Mouse (Mus musculus): Measurements from ENCODE around the gene AC170998.1. TPM values are rescaled to one million over a fixed set of nuclear protein-coding genes. Genes with fewer than 3 reads are reported as not detected.

The AC170998.1 gene
- total RNA-seq, 2 experiments from 2014 or later = 0.39 to 0.71 TPM

DNA sequence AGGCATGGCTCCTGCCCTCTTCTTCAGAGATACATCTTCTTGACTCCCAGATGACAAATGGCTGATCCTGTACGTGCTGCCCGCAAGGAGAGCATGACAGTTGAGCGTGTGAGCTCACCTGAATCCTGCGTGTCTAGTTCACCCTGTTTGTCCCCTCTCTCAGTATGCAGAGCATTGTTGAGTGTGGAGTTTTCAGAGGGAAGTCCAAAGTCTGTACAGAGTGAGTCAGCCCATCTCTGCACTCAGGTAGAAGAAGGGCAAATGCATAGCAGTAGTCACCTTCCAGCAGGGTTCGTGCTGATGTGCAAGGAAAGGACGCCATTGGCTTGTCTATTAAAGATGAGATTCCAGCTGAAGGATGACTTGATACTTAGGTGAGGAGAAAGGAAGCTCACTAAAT, 13.4 kb downstream of the AC170998.1 start:
- DNase-seq = no peak
- Histone ChIP-seq H3K27ac (no peak overlapping the region), H3K4me3 (no peak overlapping the region)
- no peak for TF ChIP-seq CTCF (IDR thresholded peaks at IDR 0.05)
- intact Hi-C loops (cut with DNase I) = no loop called here

DNA sequence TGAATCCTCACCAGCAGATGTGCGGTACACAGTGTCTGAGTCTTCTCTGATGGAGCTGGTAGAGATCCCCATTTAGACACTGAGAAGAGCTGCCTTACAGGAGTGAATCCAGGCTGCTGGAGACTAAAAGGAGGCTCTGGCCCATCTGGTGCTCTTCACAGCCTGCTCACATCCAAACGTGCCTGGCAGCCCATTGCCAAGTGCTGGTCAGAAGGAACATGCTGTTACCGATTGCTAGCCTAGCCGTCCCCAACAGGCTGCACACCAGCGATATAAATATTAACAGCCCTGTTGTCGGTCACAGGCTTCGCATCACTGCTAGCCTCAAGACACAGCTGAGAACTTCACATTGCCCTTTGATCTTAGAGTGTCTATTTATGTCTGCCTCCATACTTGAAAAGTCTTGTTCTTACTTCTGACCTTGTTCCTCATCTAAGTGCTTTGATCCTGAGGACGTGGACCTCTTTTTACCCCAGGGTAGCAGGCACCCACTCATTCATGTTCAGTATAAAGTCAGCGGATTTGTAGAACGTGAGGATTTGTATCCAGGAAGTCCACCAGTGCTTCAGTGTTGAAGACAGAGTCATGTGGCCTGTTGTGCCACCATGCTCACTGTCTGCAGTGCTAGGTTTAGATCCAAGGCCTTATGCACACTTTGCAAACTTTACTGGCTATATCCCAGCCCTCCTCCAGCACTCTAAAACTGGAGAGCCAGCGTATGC, 17.4 kb downstream of the AC170998.1 start:
- Histone ChIP-seq H3K4me3 (no peak overlapping the region), H3K27ac (peak overlapping the region; percentile 35; the same call in 1 of the 2 replicates)
- TF ChIP-seq CTCF (IDR thresholded peaks at IDR 0.05) = no peak
- intact Hi-C loops (cut with DNase I) = no loop called here
- peak; percentile 73 for DNase-seq

DNA sequence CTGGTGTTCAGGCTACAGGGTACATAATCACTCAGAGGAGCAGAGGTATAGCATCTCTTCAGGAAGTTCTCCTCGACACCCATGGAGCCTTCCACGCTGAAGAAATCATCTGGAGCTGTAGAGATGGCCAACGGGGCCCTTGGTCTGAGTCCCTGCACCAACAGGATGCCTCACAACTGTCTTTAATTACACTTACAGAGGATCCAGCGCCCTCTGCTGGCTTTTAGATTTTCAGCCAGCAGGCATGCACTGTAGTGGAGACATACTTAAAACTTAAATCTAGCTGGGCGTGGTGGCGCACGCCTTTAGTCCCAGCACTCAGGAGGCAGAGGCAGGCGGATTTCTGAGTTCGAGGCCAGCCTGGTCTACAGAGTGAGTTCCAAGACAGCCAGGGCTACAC, 18.0 kb downstream of the AC170998.1 start:
- TF ChIP-seq CTCF (IDR thresholded peaks at IDR 0.05) = peak; percentile 35
- no peak for DNase-seq
- intact Hi-C loops (cut with DNase I) = no loop called here
- Histone ChIP-seq H3K27ac (peak overlapping the region; percentile 25; the same call in 1 of the 2 replicates), H3K4me3 (no peak overlapping the region)

DNA sequence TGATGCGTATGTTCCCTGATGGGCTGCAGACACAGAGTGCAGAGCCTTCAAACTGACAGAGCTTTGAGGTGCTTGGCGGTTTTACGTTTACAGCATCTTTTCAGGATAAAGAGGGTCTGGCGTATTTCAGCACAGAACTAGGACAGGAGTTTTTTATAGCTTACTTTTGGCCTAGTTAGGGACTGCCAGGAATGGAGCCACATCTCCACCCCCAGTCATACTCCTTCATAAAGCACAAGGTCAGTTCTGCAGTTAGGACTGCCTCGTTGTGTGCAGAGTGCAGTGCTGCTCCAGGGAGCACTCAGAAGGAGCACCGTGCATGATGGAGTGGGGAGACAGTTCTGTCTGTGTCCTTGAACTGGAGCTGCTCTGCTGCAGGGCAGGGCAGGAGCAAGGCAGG, 19.9 kb downstream of the AC170998.1 start:
- intact Hi-C loops (cut with DNase I) = loop anchor here (5.0 kb wide), 1 partner anchor 53 kb away; the partner anchor contains the start of genes Mapk14 and Slc26a8
- DNase-seq = no peak
- no peak overlapping the region for H3K4me3 ChIP-seq
- no peak for TF ChIP-seq CTCF (IDR thresholded peaks at IDR 0.05)
- H3K27ac ChIP-seq = peak overlapping the region; percentile 71

DNA sequence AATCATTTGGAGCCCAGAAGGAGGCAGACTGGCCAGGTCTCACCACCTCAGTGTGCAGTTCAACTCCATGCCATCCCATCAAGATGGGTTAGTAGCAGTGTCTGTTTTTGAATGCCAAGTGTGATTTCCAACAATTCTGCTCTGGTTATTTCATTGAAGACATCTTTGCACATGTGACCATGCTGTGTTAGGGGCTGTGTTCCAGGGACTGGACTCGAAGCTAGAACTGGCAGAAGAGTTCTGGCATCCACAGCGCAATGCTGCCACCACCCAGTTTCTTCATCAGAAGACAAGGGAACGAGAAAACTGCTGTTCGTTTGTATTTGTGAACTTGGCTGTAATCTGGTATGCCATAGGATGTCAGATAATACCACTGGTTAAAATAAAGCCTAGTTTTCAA, 22.1 kb downstream of the AC170998.1 start:
- Histone ChIP-seq H3K4me3 (no peak overlapping the region), H3K27ac (no peak overlapping the region)
- DNase-seq = no peak
- no peak for TF ChIP-seq CTCF (IDR thresholded peaks at IDR 0.05)
- intact Hi-C loops (cut with DNase I) = loop anchor here (5.0 kb wide), 1 partner anchor 56 kb away; the partner anchor contains the start of genes Mapk14 and Slc26a8

DNA sequence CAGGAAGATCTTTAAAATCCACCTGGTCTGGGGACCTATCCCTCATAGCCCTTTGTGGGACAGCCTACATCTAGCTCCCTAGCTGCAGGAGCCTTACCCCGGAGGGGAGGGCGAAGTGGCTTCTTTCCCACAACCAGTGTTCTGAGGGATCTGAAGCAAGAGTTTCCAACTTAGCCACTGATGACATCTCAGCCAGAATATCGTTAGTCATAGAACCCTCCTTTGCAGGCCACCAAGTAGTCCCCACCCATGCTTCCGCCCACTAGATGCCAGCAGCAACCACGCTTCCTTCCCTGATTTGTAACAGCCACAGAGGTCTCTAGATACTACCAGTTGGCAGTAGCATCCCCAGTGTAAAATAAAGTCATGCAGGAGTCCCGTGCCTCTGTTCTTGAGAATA, 24.7 kb downstream of the AC170998.1 start:
- intact Hi-C loops (cut with DNase I) = no loop called here
- Histone ChIP-seq H3K27ac (peak overlapping the region; percentile 16; the same call in 1 of the 2 replicates), H3K4me3 (no peak overlapping the region)
- no peak for TF ChIP-seq CTCF (IDR thresholded peaks at IDR 0.05)
- no peak for DNase-seq

DNA sequence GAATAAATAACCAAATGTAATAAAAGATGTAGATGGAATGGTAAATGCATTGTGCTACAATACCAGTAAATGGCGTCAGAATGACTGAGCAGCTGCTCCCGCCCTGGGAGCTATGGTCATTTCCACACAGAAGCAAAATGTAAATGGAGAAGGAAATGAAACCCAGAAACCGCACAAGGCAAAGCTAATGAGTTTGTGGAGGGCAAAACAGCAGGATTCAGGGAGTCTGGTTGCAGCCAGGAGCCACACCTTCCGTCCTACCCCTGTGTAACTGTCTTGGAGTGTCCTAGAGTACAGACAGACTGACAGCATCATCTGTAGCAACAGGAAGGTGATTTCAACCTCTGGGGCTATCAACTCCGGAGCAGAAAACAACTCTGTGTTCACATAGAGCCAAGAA, 30.6 kb downstream of the AC170998.1 start:
- no peak for TF ChIP-seq CTCF (IDR thresholded peaks at IDR 0.05)
- H3K4me3 ChIP-seq = no peak overlapping the region
- intact Hi-C loops (cut with DNase I) = no loop called here
- no peak for DNase-seq
- no peak overlapping the region for H3K27ac ChIP-seq

DNA sequence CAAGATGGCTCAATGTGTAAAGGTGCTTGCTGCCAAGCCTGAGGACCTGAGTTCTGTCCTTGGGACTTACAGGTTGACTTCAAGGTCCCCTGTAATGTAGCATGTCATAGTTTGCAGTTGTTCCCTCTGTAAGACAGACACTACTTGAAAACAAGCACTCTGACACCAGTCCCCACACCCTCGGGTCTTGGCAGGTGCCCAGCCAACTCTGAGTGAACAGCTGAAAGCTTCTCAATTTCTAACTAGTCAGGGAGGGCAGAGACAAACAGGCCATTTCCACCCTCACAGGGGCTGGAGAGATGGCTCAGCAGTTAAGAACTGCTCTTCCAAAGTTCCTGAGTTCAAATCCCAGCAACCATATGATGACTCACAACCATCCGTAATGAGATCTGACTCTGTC, 31.6 kb downstream of the AC170998.1 start:
- no peak overlapping the region for H3K4me3 ChIP-seq
- no peak overlapping the region for H3K27ac ChIP-seq
- peak; percentile 61 for DNase-seq
- intact Hi-C loops (cut with DNase I) = no loop called here
- no peak for TF ChIP-seq CTCF (IDR thresholded peaks at IDR 0.05)

DNA sequence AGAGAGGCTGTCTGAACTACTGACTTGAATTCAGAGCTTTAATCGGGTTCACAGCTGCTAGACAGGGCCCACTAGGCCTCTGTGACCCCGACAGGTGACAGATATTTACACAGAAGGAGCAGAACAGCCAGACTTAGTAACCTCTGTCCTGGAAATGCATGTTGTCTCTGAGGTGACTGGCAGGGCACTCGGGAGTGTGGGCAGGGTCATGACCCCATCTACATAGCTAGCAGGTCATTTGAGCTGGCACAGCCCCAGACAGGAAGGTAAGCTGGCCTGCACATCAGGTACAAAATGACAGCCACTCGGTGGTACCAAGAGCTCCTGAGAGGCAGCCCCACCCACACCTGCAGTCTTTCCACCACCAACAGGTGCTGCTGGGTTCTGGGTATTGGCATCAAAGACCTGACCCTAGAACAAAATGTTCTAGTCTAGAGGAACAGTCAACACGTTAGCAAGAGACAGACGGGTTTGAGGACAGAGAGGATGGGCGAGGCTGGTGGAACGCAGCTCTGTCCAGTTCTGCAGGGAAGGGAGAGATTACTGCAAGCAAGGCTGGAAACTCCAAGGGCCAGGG, 34.9 kb downstream of the AC170998.1 start:
- DNase-seq = no peak
- TF ChIP-seq CTCF (IDR thresholded peaks at IDR 0.05) = no peak
- intact Hi-C loops (cut with DNase I) = loop anchor here (5.0 kb wide), 1 partner anchor 69 kb away; the partner anchor contains the start of genes Mapk14 and Slc26a8
- Histone ChIP-seq H3K27ac (no peak overlapping the region), H3K4me3 (no peak overlapping the region)

DNA sequence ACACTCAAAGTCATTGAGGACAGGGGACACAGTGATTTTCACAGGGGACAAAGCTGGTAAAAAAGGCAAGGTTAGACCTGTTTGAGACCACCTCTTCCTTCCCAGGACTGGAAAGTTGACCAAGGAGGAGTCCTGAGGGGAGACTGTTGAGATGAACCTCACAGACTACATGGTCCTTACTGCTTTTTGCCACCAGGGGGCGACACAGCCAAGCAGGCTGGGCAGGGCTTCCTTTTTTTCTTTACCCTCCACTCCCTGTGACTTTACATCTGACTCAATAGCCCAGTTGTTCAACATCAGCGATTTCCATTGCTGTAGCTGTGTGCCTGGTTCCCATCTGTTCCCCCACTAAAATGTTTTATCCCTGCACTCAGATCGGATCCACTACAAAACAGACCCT, 36.0 kb downstream of the AC170998.1 start:
- Histone ChIP-seq H3K27ac (no peak overlapping the region), H3K4me3 (no peak overlapping the region)
- TF ChIP-seq CTCF (IDR thresholded peaks at IDR 0.05) = peak; percentile 99
- DNase-seq = peak; percentile 84
- intact Hi-C loops (cut with DNase I) = loop anchor here (1.0 to 5.0 kb wide), 3 partner anchors 38 to 163 kb away; partner anchors contain the start of genes Mapk14 and Slc26a8

DNA sequence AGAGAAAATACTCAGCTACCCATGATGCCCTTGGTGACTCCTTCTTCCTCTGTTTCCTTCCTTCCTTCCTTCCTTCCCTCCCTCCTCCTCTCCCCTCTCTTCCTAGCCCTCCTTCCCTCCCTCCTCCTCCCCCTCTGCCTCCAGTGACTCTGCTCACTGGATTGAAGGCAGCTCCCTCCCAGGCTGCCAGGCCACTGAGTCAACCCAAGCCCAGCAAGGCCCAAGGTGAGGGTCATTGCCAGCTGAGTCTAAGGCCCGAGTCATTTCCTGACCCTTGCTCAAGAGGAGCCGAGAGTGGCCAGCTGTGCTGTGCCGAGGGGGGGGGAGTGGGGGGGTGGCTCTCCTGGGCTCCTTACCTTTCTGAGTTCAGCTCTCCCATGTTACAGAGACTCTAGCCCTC, 40.3 kb downstream of the AC170998.1 start:
- no peak for DNase-seq
- no peak overlapping the region for H3K27ac ChIP-seq

DNA sequence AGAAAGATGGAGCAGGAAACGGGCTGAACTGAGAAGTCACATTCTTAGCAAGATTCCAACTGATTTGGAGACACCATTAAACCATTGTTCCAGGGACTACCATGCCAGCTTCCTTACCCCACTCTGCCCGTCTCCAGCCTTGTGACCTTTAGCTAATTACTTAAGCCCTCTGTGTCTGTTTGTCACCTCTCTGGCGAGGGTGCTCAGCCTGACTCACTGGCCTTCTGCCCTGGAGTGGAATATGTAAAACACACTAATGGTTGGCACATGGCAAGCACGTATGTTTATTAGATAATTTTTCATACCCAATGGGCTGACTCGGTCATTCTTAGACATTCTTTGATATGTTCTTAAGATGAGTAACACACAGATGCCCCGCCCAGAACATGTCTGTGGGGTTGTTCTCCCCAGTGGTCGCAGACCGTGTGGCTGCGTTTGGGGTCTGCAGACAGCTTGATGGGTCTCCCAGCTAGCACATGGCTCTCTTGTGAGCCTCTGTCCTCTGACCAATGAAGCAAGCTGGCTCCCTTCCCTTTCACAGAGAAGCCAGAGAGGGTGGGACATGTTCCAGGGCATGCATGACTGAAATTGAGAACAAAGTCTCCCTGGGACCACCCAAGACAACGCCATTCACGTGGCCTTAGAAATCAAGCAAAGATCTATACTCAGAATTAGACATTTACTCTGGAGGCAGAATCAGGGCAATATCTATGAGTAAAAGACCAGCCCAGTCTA, 41.1 kb downstream of the AC170998.1 start:
- DNase-seq = no peak
- intact Hi-C loops (cut with DNase I) = no loop called here
- TF ChIP-seq CTCF (IDR thresholded peaks at IDR 0.05) = no peak
- H3K27ac ChIP-seq = no peak overlapping the region
- no peak overlapping the region for H3K4me3 ChIP-seq

More for the DNA sequence above, 40.3 kb downstream of the AC170998.1 start:
- no peak for TF ChIP-seq CTCF (IDR thresholded peaks at IDR 0.05)
- intact Hi-C loops (cut with DNase I) = no loop called here
- no peak overlapping the region for H3K4me3 ChIP-seq
